Comparison of ENCODE assay signal across 9 mouse cellular contexts in the genomic region with DNA sequence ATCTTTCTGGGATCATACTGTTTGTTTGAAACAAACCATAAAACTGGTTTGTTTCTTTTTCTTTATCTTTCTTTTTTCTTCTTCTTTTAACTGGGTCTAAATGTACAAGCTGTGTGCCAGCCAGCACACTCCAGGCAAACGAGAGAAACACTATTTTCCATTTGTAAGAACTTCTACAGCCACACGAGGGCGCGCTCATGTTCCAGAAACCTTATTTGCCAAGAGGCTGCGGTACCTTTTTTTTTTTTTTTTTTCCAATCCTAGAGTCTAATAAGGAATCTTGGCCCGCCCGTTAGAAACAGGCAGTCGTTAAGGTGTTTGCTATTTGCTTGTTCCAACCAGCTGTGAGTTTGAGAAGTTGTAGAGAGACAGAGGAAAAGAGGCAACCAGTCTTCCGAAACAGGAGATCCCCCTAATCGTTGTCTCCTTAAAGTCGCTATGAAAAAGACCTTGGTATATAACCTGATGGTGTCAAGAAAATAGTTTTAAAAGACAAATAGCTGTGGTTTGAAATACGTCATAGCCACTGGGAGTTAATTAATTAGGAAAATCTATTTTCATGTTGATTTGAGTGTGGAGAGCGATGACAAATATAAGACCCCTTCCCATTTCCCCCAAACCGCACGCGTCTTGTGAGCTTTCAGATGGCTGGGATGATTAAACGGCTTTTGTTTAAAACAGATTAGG. TPM values are rescaled to one million over a fixed set of nuclear protein-coding genes. Genes with fewer than 3 reads are reported as not detected.
A peak's percentile ranks its signal among the peaks of the same experiment; 100 is the strongest.
DNase-seq lines count a peak whose midpoint lies in the region; ATAC-seq and TF ChIP-seq lines count a peak whose summit lies in the region.
"Had no signal": no experiment of that assay in that cellular context is flagged by ENCODE, and none has a peak within 500 bp of the region (broad histone marks: within the 10 kb centered on the region; RNA-seq: fewer than 3 reads in every experiment).

No protein-coding gene starts in this region.

- H3K27me3 ChIP-seq in hindbrain, embryonic 14.5 days (ENCODE audit: control insufficient read depth, insufficient read depth, low read length): peaks cover 98% of the 10 kb centered on the region
- peaks cover 92% of the 10 kb centered on the region for H3K27me3 ChIP-seq in hindbrain, embryonic 12.5 days
- H3K27me3 ChIP-seq in ES-Bruce4 (ENCODE audit: control insufficient read depth, insufficient read depth, low read length, poor library complexity, severe bottlenecking): peaks cover 57% of the 10 kb centered on the region
- H3K27me3 ChIP-seq in intestine, embryonic 16.5 days (replicated peaks; ENCODE audit: control insufficient read depth, insufficient read depth, low read length): peaks cover 81% of the 10 kb centered on the region
- peaks cover 97% of the 10 kb centered on the region for H3K27me3 ChIP-seq in liver, embryonic 11.5 days (replicated peaks; ENCODE audit: control insufficient read depth, insufficient read depth, low read length)

- TF ChIP-seq POLR2A in ES-Bruce4 (IDR thresholded peaks at IDR 0.05; ENCODE audit: insufficient read depth, low read length): no peak

- peaks cover 1% of the 10 kb centered on the region; the same call in 1 of the 2 replicates for H3K9me3 ChIP-seq in hindbrain, embryonic 14.5 days (ENCODE audit: control insufficient read depth, low read length)
- 0 out of 2 replicates have a peak, but pooled peaks cover 2% of the 10 kb centered on the region for H3K9me3 ChIP-seq in hindbrain, embryonic 12.5 days (replicated peaks)
- H3K9me3 ChIP-seq in ES-Bruce4 (replicated peaks; ENCODE audit: control insufficient read depth, insufficient read depth, low read length, poor library complexity, severe bottlenecking): no peaks in the 10 kb centered on the region
- no peaks in the 10 kb centered on the region for H3K9me3 ChIP-seq in intestine, embryonic 16.5 days (ENCODE audit: control insufficient read depth, low read length)
- no peaks in the 10 kb centered on the region for H3K9me3 ChIP-seq in liver, embryonic 11.5 days (ENCODE audit: control insufficient read depth, low read length)

- no peak overlapping the region for H3K4me3 ChIP-seq in hindbrain, embryonic 14.5 days (replicated peaks; ENCODE audit: low read length)
- H3K4me3 ChIP-seq in hindbrain, embryonic 12.5 days: no peak overlapping the region
- no peak overlapping the region for H3K4me3 ChIP-seq in ES-Bruce4 (ENCODE audit: low read depth, low read length)
- peak overlapping the region; percentile 5; the same call in 1 of the 2 replicates for H3K4me3 ChIP-seq in intestine, embryonic 16.5 days (ENCODE audit: low read length)
- H3K4me3 ChIP-seq in liver, embryonic 11.5 days (ENCODE audit: low read depth, low read length): no peak overlapping the region

- peak; percentile 21 for TF ChIP-seq CTCF in ES-Bruce4 (IDR thresholded peaks at IDR 0.05; ENCODE audit: low read depth, low read length)

- H3K9ac ChIP-seq in hindbrain, embryonic 14.5 days: no peak overlapping the region
- H3K9ac ChIP-seq in hindbrain, embryonic 12.5 days: no peak overlapping the region
- no peak overlapping the region for H3K9ac ChIP-seq in ES-Bruce4 (ENCODE audit: low read depth, poor library complexity, severe bottlenecking)
- no peak overlapping the region for H3K9ac ChIP-seq in intestine, embryonic 16.5 days (ENCODE audit: low read depth, low read length)
- no peak overlapping the region for H3K9ac ChIP-seq in liver, embryonic 11.5 days (ENCODE audit: low read depth, low read length)

- H3K4me1 ChIP-seq in hindbrain, embryonic 14.5 days (replicated peaks; ENCODE audit: control insufficient read depth, insufficient read depth, low read length): 0 out of 2 replicates have a peak, but pooled peaks cover under 1% of the 10 kb centered on the region
- peaks cover 14% of the 10 kb centered on the region; the same call in 1 of the 2 replicates for H3K4me1 ChIP-seq in hindbrain, embryonic 12.5 days
- no peaks in the 10 kb centered on the region for H3K4me1 ChIP-seq in ES-Bruce4 (ENCODE audit: control insufficient read depth, insufficient read depth, low read length)
- peaks cover 12% of the 10 kb centered on the region for H3K4me1 ChIP-seq in intestine, embryonic 16.5 days (ENCODE audit: control insufficient read depth, insufficient read depth, low read length)
- H3K4me1 ChIP-seq in liver, embryonic 11.5 days (replicated peaks; ENCODE audit: control insufficient read depth, insufficient read depth, low read length): peaks cover 7% of the 10 kb centered on the region; the same call in 1 of the 2 replicates

- H3K27ac ChIP-seq in hindbrain, embryonic 14.5 days: no peak overlapping the region
- no peak overlapping the region for H3K27ac ChIP-seq in hindbrain, embryonic 12.5 days
- no peak overlapping the region for H3K27ac ChIP-seq in ES-Bruce4 (ENCODE audit: insufficient read depth, low read length)
- no peak overlapping the region for H3K27ac ChIP-seq in intestine, embryonic 16.5 days (ENCODE audit: low read length)
- H3K27ac ChIP-seq in liver, embryonic 11.5 days (ENCODE audit: low read depth, low read length): no peak overlapping the region

- H3K36me3 ChIP-seq in hindbrain, embryonic 14.5 days (replicated peaks; ENCODE audit: control insufficient read depth, insufficient read depth): no peaks in the 10 kb centered on the region
- no peaks in the 10 kb centered on the region for H3K36me3 ChIP-seq in hindbrain, embryonic 12.5 days
- no peaks in the 10 kb centered on the region for H3K36me3 ChIP-seq in ES-Bruce4 (ENCODE audit: control insufficient read depth, insufficient read depth, low read length, poor library complexity, severe bottlenecking)
- H3K36me3 ChIP-seq in intestine, embryonic 16.5 days (ENCODE audit: control insufficient read depth, insufficient read depth, low read length): no peaks in the 10 kb centered on the region
- H3K36me3 ChIP-seq in liver, embryonic 11.5 days (ENCODE audit: control insufficient read depth, insufficient read depth, low read length): no peaks in the 10 kb centered on the region

- H3K4me2 ChIP-seq in hindbrain, embryonic 14.5 days (replicated peaks): no peak overlapping the region
- H3K4me2 ChIP-seq in hindbrain, embryonic 12.5 days (replicated peaks): no peak overlapping the region
- H3K4me2 ChIP-seq in intestine, embryonic 16.5 days (ENCODE audit: low read depth, low read length): no peak overlapping the region
- no peak overlapping the region for H3K4me2 ChIP-seq in liver, embryonic 11.5 days

- no peak for ATAC-seq in hindbrain, embryonic 14.5 days (ENCODE audit: low FRiP score)
- ATAC-seq in hindbrain, embryonic 12.5 days (ENCODE audit: low FRiP score): no peak
- no peak for ATAC-seq in intestine, embryonic 16.5 days
- ATAC-seq in liver, embryonic 11.5 days (replicated peaks; ENCODE audit: low FRiP score): no peak
- ATAC-seq in megakaryocyte-erythroid progenitor cell, adult 5-6 weeks (replicated peaks; ENCODE audit: low FRiP score, low TSS enrichment, poor library complexity, severe bottlenecking): no peak

- no peak for TF ChIP-seq EP300 in ES-Bruce4 (IDR thresholded peaks at IDR 0.05; ENCODE audit: insufficient read depth, low read depth, low read length)

- DNase-seq in hindbrain, embryonic 14.5 days (ENCODE audit: low spot score): peak; percentile 74
- peak; percentile 70 for DNase-seq in brain, adult 2 months (ENCODE audit: low read depth, low spot score)
- DNase-seq in liver, embryonic 11.5 days (ENCODE audit: low spot score): peak; percentile 61
- peak; percentile 46 for DNase-seq in right cerebral cortex, postnatal 14 days

- WGBS in hindbrain, embryonic 14.5 days: 5% methylated on average over 17 of the region's 17 CpGs
- WGBS in hindbrain, embryonic 12.5 days: 6% methylated on average over 17 of the region's 17 CpGs
- 5% methylated on average over 17 of the region's 17 CpGs for WGBS in intestine, embryonic 16.5 days
- WGBS in liver, embryonic 11.5 days: 6% methylated on average over 17 of the region's 17 CpGs

RNA-seq across cellular contexts. Expression of gene Hoxd10, which starts 5.3 kb away (rescaled TPM):
- not detected in 2 replicates for polyA plus RNA-seq in hindbrain, embryonic 14.5 days (2014; fragmentation: Nextera tagmentation; extraction: Ambion mirVana)
- not detected in 2 replicates for polyA plus RNA-seq in hindbrain, embryonic 12.5 days (2016; fragmentation: Nextera tagmentation; extraction: Ambion mirVana)
- not detected in 2 replicates for polyA plus RNA-seq in ES-Bruce4 (2011; ENCODE audit: insufficient read depth, insufficient read length, low read depth, missing spikeins)
- polyA plus RNA-seq in intestine, embryonic 16.5 days (2015; fragmentation: Nextera tagmentation; extraction: Ambion mirVana): 3.7 and 4.4 TPM in 2 replicates
- 0.09 and 0.30 TPM in 2 replicates for polyA plus RNA-seq in liver, embryonic 11.5 days (2014; fragmentation: Nextera tagmentation; extraction: Ambion mirVana)
- not detected in 2 replicates for total RNA-seq in megakaryocyte-erythroid progenitor cell, adult 5-6 weeks (2014; fragmentation: Nextera tagmentation)
- 0.65 TPM in 1 of 2 replicates, not detected in the other for total RNA-seq in megakaryocyte-erythroid progenitor cell, adult 5-6 weeks (2017)
- total RNA-seq: layer of hippocampus, adult 18-20 months had no signal

RNA-seq across cellular contexts. Expression of gene Hoxd11, which starts 7.1 kb away (rescaled TPM):
- polyA plus RNA-seq in hindbrain, embryonic 14.5 days (2014; fragmentation: Nextera tagmentation; extraction: Ambion mirVana): not detected in 2 replicates
- not detected in 2 replicates for polyA plus RNA-seq in hindbrain, embryonic 12.5 days (2016; fragmentation: Nextera tagmentation; extraction: Ambion mirVana)
- polyA plus RNA-seq in ES-Bruce4 (2011; ENCODE audit: insufficient read depth, insufficient read length, low read depth, missing spikeins): not detected in 2 replicates
- 0.69 and 1.1 TPM in 2 replicates for polyA plus RNA-seq in intestine, embryonic 16.5 days (2015; fragmentation: Nextera tagmentation; extraction: Ambion mirVana)
- polyA plus RNA-seq in liver, embryonic 11.5 days (2014; fragmentation: Nextera tagmentation; extraction: Ambion mirVana): 0.14 and 0.44 TPM in 2 replicates
- not detected in 2 replicates for total RNA-seq in megakaryocyte-erythroid progenitor cell, adult 5-6 weeks (2014; fragmentation: Nextera tagmentation)
- total RNA-seq in megakaryocyte-erythroid progenitor cell, adult 5-6 weeks (2017): not detected in 2 replicates
- total RNA-seq: layer of hippocampus, adult 18-20 months had no signal

RNA-seq across cellular contexts. Expression of gene Hoxd9, which starts 11.1 kb away (rescaled TPM):
- polyA plus RNA-seq in hindbrain, embryonic 14.5 days (2014; fragmentation: Nextera tagmentation; extraction: Ambion mirVana): 0.09 TPM in 1 of 2 replicates, not detected in the other
- 0.10 TPM in 1 of 2 replicates, not detected in the other for polyA plus RNA-seq in hindbrain, embryonic 12.5 days (2016; fragmentation: Nextera tagmentation; extraction: Ambion mirVana)
- polyA plus RNA-seq in ES-Bruce4 (2011; ENCODE audit: insufficient read depth, insufficient read length, low read depth, missing spikeins): 0.52 and 0.75 TPM in 2 replicates
- 1.8 and 2.5 TPM in 2 replicates for polyA plus RNA-seq in intestine, embryonic 16.5 days (2015; fragmentation: Nextera tagmentation; extraction: Ambion mirVana)
- polyA plus RNA-seq in liver, embryonic 11.5 days (2014; fragmentation: Nextera tagmentation; extraction: Ambion mirVana): 0.10 and 0.22 TPM in 2 replicates
- not detected in 2 replicates for total RNA-seq in megakaryocyte-erythroid progenitor cell, adult 5-6 weeks (2014; fragmentation: Nextera tagmentation)
- total RNA-seq in megakaryocyte-erythroid progenitor cell, adult 5-6 weeks (2017): not detected in 2 replicates
- total RNA-seq: layer of hippocampus, adult 18-20 months had no signal

RNA-seq across cellular contexts. Expression of gene Hoxd12, which starts 11.6 kb away (rescaled TPM):
- not detected in 2 replicates for polyA plus RNA-seq in hindbrain, embryonic 14.5 days (2014; fragmentation: Nextera tagmentation; extraction: Ambion mirVana)
- not detected in 2 replicates for polyA plus RNA-seq in hindbrain, embryonic 12.5 days (2016; fragmentation: Nextera tagmentation; extraction: Ambion mirVana)
- not detected in 2 replicates for polyA plus RNA-seq in ES-Bruce4 (2011; ENCODE audit: insufficient read depth, insufficient read length, low read depth, missing spikeins)
- polyA plus RNA-seq in intestine, embryonic 16.5 days (2015; fragmentation: Nextera tagmentation; extraction: Ambion mirVana): 0.32 and 0.60 TPM in 2 replicates
- 0.12 and 0.49 TPM in 2 replicates for polyA plus RNA-seq in liver, embryonic 11.5 days (2014; fragmentation: Nextera tagmentation; extraction: Ambion mirVana)
- not detected in 2 replicates for total RNA-seq in megakaryocyte-erythroid progenitor cell, adult 5-6 weeks (2014; fragmentation: Nextera tagmentation)
- not detected in 2 replicates for total RNA-seq in megakaryocyte-erythroid progenitor cell, adult 5-6 weeks (2017)
- total RNA-seq: layer of hippocampus, adult 18-20 months had no signal

RNA-seq across cellular contexts. Expression of gene Hoxd8, which starts 18.0 kb away (rescaled TPM):
- 2.1 and 3.3 TPM in 2 replicates for polyA plus RNA-seq in hindbrain, embryonic 14.5 days (2014; fragmentation: Nextera tagmentation; extraction: Ambion mirVana)
- polyA plus RNA-seq in hindbrain, embryonic 12.5 days (2016; fragmentation: Nextera tagmentation; extraction: Ambion mirVana): 0.14 and 0.46 TPM in 2 replicates
- 0.76 and 2.1 TPM in 2 replicates for polyA plus RNA-seq in ES-Bruce4 (2011; ENCODE audit: insufficient read depth, insufficient read length, low read depth, missing spikeins)
- polyA plus RNA-seq in intestine, embryonic 16.5 days (2015; fragmentation: Nextera tagmentation; extraction: Ambion mirVana): 3.1 TPM in 2 replicates
- 0.82 and 1.2 TPM in 2 replicates for polyA plus RNA-seq in liver, embryonic 11.5 days (2014; fragmentation: Nextera tagmentation; extraction: Ambion mirVana)
- total RNA-seq in megakaryocyte-erythroid progenitor cell, adult 5-6 weeks (2014; fragmentation: Nextera tagmentation): not detected in 2 replicates
- total RNA-seq in megakaryocyte-erythroid progenitor cell, adult 5-6 weeks (2017): not detected in 2 replicates
- total RNA-seq: layer of hippocampus, adult 18-20 months had no signal
